ENCODE assay signal across 8 mouse cellular contexts in genomic region chr11:69560896-69561854, GRCm38 (mm10). TPM values are rescaled to one million over a fixed set of nuclear protein-coding genes. Genes with fewer than 3 reads are reported as not detected.
DNase-seq lines count a peak whose midpoint lies in the region; ATAC-seq and TF ChIP-seq lines count a peak whose summit lies in the region.

No protein-coding gene starts in this region.

- H3K36me3 ChIP-seq in lung, embryonic 14.5 days (ENCODE audit: insufficient read depth): peaks cover 37% of the 10 kb centered on the region
- peaks cover 31% of the 10 kb centered on the region for H3K36me3 ChIP-seq in embryonic facial prominence, embryonic 15.5 days
- H3K36me3 ChIP-seq in intestine, postnatal 0 days (ENCODE audit: control insufficient read depth, insufficient read depth): peaks cover 45% of the 10 kb centered on the region
- H3K36me3 ChIP-seq in stomach, embryonic 14.5 days (ENCODE audit: control insufficient read depth, insufficient read depth, low read length): peaks cover 14% of the 10 kb centered on the region; the same call in 1 of the 2 replicates

- H3K4me1 ChIP-seq in lung, embryonic 14.5 days (ENCODE audit: insufficient read depth): peaks cover 9% of the 10 kb centered on the region; the same call in 1 of the 2 replicates
- H3K4me1 ChIP-seq in embryonic facial prominence, embryonic 15.5 days: peaks cover 46% of the 10 kb centered on the region
- H3K4me1 ChIP-seq in intestine, postnatal 0 days (replicated peaks; ENCODE audit: control insufficient read depth, insufficient read depth, low read length): 0 out of 2 replicates have a peak, but pooled peaks cover 3% of the 10 kb centered on the region
- peaks cover 15% of the 10 kb centered on the region; the same call in 1 of the 2 replicates for H3K4me1 ChIP-seq in stomach, embryonic 14.5 days (ENCODE audit: control insufficient read depth, insufficient read depth, low read length)

- DNase-seq in lung, embryonic 14.5 days: peak; percentile 24
- no peak for DNase-seq in lung, postnatal 25 days (ENCODE audit: low spot score)
- no peak for DNase-seq in ovary, postnatal 14 days (ENCODE audit: low spot score)
- no peak for DNase-seq in lung, postnatal 10 days
- no peak for DNase-seq in Muller cell, postnatal 12 days (ENCODE audit: inconsistent ontology term)

- 26% methylated on average over 16 of the region's 16 CpGs for WGBS in lung, embryonic 14.5 days
- 22% methylated on average over 16 of the region's 16 CpGs for WGBS in embryonic facial prominence, embryonic 15.5 days
- 57% methylated on average over 16 of the region's 16 CpGs for WGBS in intestine, postnatal 0 days
- 30% methylated on average over 16 of the region's 16 CpGs for WGBS in stomach, embryonic 14.5 days

- H3K27ac ChIP-seq in lung, embryonic 14.5 days (ENCODE audit: low read depth): no peak overlapping the region
- peak overlapping the region; percentile 74 for H3K27ac ChIP-seq in embryonic facial prominence, embryonic 15.5 days (replicated peaks)
- H3K27ac ChIP-seq in intestine, postnatal 0 days (ENCODE audit: low read depth, low read length): no peak overlapping the region
- no peak overlapping the region for H3K27ac ChIP-seq in stomach, embryonic 14.5 days (ENCODE audit: low read length)

- no peak overlapping the region for H3K4me3 ChIP-seq in lung, embryonic 14.5 days (ENCODE audit: low read depth, low read length)
- H3K4me3 ChIP-seq in embryonic facial prominence, embryonic 15.5 days (replicated peaks): peak overlapping the region; percentile 64
- peak overlapping the region; percentile 46; the same call in 1 of the 2 replicates for H3K4me3 ChIP-seq in intestine, postnatal 0 days (ENCODE audit: low read depth, low read length)
- no peak overlapping the region for H3K4me3 ChIP-seq in stomach, embryonic 14.5 days (ENCODE audit: low read depth, low read length)

- no peak for TF ChIP-seq CTCF in lung, embryonic 14.5 days (IDR thresholded peaks at IDR 0.05; ENCODE audit: low read depth)
- no peak for TF ChIP-seq CTCF in intestine, postnatal 0 days (IDR thresholded peaks at IDR 0.05; ENCODE audit: low read depth)

- H3K9me3 ChIP-seq in lung, embryonic 14.5 days (ENCODE audit: low read depth, low read length): no peaks in the 10 kb centered on the region
- no peaks in the 10 kb centered on the region for H3K9me3 ChIP-seq in embryonic facial prominence, embryonic 15.5 days (replicated peaks)
- H3K9me3 ChIP-seq in intestine, postnatal 0 days (ENCODE audit: control insufficient read depth): no peaks in the 10 kb centered on the region
- no peaks in the 10 kb centered on the region for H3K9me3 ChIP-seq in stomach, embryonic 14.5 days (ENCODE audit: control insufficient read depth, low read depth, low read length)

- H3K4me2 ChIP-seq in lung, embryonic 14.5 days: peak overlapping the region; percentile 99
- H3K4me2 ChIP-seq in embryonic facial prominence, embryonic 15.5 days (replicated peaks): peak overlapping the region; percentile 86
- H3K4me2 ChIP-seq in intestine, postnatal 0 days (replicated peaks; ENCODE audit: low read depth): no peak overlapping the region; the same call in 1 of the 2 replicates
- peak overlapping the region; percentile 94; the same call in 1 of the 2 replicates for H3K4me2 ChIP-seq in stomach, embryonic 14.5 days (replicated peaks; ENCODE audit: low read depth, low read length)

- peak overlapping the region; percentile 85; the same call in 1 of the 2 replicates for H3K9ac ChIP-seq in lung, embryonic 14.5 days
- no peak overlapping the region; the same call in 1 of the 2 replicates for H3K9ac ChIP-seq in embryonic facial prominence, embryonic 15.5 days
- H3K9ac ChIP-seq in intestine, postnatal 0 days (ENCODE audit: low read depth, low read length): no peak overlapping the region
- no peak overlapping the region for H3K9ac ChIP-seq in stomach, embryonic 14.5 days (replicated peaks; ENCODE audit: low read depth, low read length)

- no peaks in the 10 kb centered on the region for H3K27me3 ChIP-seq in lung, embryonic 14.5 days (ENCODE audit: insufficient read depth, low read length)
- H3K27me3 ChIP-seq in embryonic facial prominence, embryonic 15.5 days: no peaks in the 10 kb centered on the region
- no peaks in the 10 kb centered on the region; the same call in 1 of the 2 replicates for H3K27me3 ChIP-seq in intestine, postnatal 0 days (replicated peaks; ENCODE audit: control insufficient read depth, insufficient read depth, low read length)
- no peaks in the 10 kb centered on the region for H3K27me3 ChIP-seq in stomach, embryonic 14.5 days (ENCODE audit: control insufficient read depth, insufficient read depth, low read length)

- no peak for ATAC-seq in lung, embryonic 14.5 days (ENCODE audit: insufficient read depth)
- no peak for ATAC-seq in embryonic facial prominence, embryonic 15.5 days (ENCODE audit: insufficient number of reproducible peaks, low FRiP score, low TSS enrichment, low read depth)
- no peak for ATAC-seq in intestine, postnatal 0 days
- no peak for ATAC-seq in stomach, embryonic 14.5 days (ENCODE audit: insufficient number of reproducible peaks, insufficient read depth, low FRiP score, low read depth)

RNA-seq across cellular contexts. Expression of gene Efnb3, which starts 1.2 kb away (rescaled TPM):
- polyA plus RNA-seq in lung, embryonic 14.5 days (2014; fragmentation: Nextera tagmentation; extraction: Ambion mirVana): 2.8 and 3.3 TPM in 2 replicates
- 29.0 and 31.5 TPM in 2 replicates for polyA plus RNA-seq in embryonic facial prominence, embryonic 15.5 days (2015; fragmentation: Nextera tagmentation; extraction: Ambion mirVana)
- polyA plus RNA-seq in intestine, postnatal 0 days (2015; fragmentation: Nextera tagmentation; extraction: Ambion mirVana): 4.4 and 4.6 TPM in 2 replicates
- 5.5 and 5.7 TPM in 2 replicates for polyA plus RNA-seq in stomach, embryonic 14.5 days (2014; fragmentation: Nextera tagmentation; extraction: Ambion mirVana)

RNA-seq across cellular contexts. Expression of gene Dnah2, which starts 12.3 kb away (rescaled TPM):
- 0.58 and 1.9 TPM in 2 replicates for polyA plus RNA-seq in lung, embryonic 14.5 days (2014; fragmentation: Nextera tagmentation; extraction: Ambion mirVana)
- 4.9 and 8.3 TPM in 2 replicates for polyA plus RNA-seq in embryonic facial prominence, embryonic 15.5 days (2015; fragmentation: Nextera tagmentation; extraction: Ambion mirVana)
- 8.0 and 8.7 TPM in 2 replicates for polyA plus RNA-seq in intestine, postnatal 0 days (2015; fragmentation: Nextera tagmentation; extraction: Ambion mirVana)
- 1.4 and 2.3 TPM in 2 replicates for polyA plus RNA-seq in stomach, embryonic 14.5 days (2014; fragmentation: Nextera tagmentation; extraction: Ambion mirVana)

RNA-seq across cellular contexts. Expression of gene Wrap53, which starts 18.9 kb away (rescaled TPM):
- polyA plus RNA-seq in lung, embryonic 14.5 days (2014; fragmentation: Nextera tagmentation; extraction: Ambion mirVana): 27.1 and 33.6 TPM in 2 replicates
- polyA plus RNA-seq in embryonic facial prominence, embryonic 15.5 days (2015; fragmentation: Nextera tagmentation; extraction: Ambion mirVana): 25.0 and 26.5 TPM in 2 replicates
- polyA plus RNA-seq in intestine, postnatal 0 days (2015; fragmentation: Nextera tagmentation; extraction: Ambion mirVana): 14.3 and 14.7 TPM in 2 replicates
- polyA plus RNA-seq in stomach, embryonic 14.5 days (2014; fragmentation: Nextera tagmentation; extraction: Ambion mirVana): 22.1 and 23.1 TPM in 2 replicates

RNA-seq across cellular contexts. Expression of gene Trp53, which starts 19.0 kb away (rescaled TPM):
- polyA plus RNA-seq in lung, embryonic 14.5 days (2014; fragmentation: Nextera tagmentation; extraction: Ambion mirVana): 178 and 202 TPM in 2 replicates
- 134 and 141 TPM in 2 replicates for polyA plus RNA-seq in embryonic facial prominence, embryonic 15.5 days (2015; fragmentation: Nextera tagmentation; extraction: Ambion mirVana)
- polyA plus RNA-seq in intestine, postnatal 0 days (2015; fragmentation: Nextera tagmentation; extraction: Ambion mirVana): 48.0 and 49.6 TPM in 2 replicates
- polyA plus RNA-seq in stomach, embryonic 14.5 days (2014; fragmentation: Nextera tagmentation; extraction: Ambion mirVana): 155 and 163 TPM in 2 replicates

RNA-seq across cellular contexts. Expression of gene Atp1b2, which starts 44.6 kb away (rescaled TPM):
- 6.9 and 9.8 TPM in 2 replicates for polyA plus RNA-seq in lung, embryonic 14.5 days (2014; fragmentation: Nextera tagmentation; extraction: Ambion mirVana)
- 12.4 and 13.4 TPM in 2 replicates for polyA plus RNA-seq in embryonic facial prominence, embryonic 15.5 days (2015; fragmentation: Nextera tagmentation; extraction: Ambion mirVana)
- polyA plus RNA-seq in intestine, postnatal 0 days (2015; fragmentation: Nextera tagmentation; extraction: Ambion mirVana): 5.9 and 7.5 TPM in 2 replicates
- 8.8 and 10.0 TPM in 2 replicates for polyA plus RNA-seq in stomach, embryonic 14.5 days (2014; fragmentation: Nextera tagmentation; extraction: Ambion mirVana)

Comparison
In these comparisons a context has a peak if more than half of its experiments do, and no peak if none do; other contexts are left out.
1. H3K4me3 ChIP-seq: peak in embryonic facial prominence, embryonic 15.5 days (single experiment) and intestine, postnatal 0 days (single experiment); none in lung, embryonic 14.5 days (single experiment) and stomach, embryonic 14.5 days (single experiment).